Mouse (Mus musculus) MEL (cell line): Measurements from ENCODE around the gene Ccdc155.
A peak's percentile ranks its signal among the peaks of the same experiment; 100 is the strongest.

Source experiments
- BHLHE40 ChIP-seq: IDR thresholded peaks from 2 replicates; pipeline ENCODE4 v1.6.1; 2012; ENCODE audit warnings: low read depth, mild to moderate bottlenecking, inconsistent platforms, low read length, improper control_type of control experiment, borderline replicate concordance
- CTCF ChIP-seq, 3 experiments: IDR thresholded peaks in 2 of 3; conservative IDR thresholded peaks in 1 of 3; 2 replicates each; pipeline ENCODE4 v1.5.1; 2011 to 2012; ENCODE audit warnings: low read length in 3 of 3, low read depth in 2 of 3, mild to moderate bottlenecking in 2 of 3, improper control_type of control experiment in 1 of 3, inconsistent platforms in 1 of 3, mixed read lengths in 1 of 3, moderate library complexity in 1 of 3; ENCODE audit not compliant: control insufficient read depth in 1 of 3, insufficient read depth in 1 of 3, poor library complexity in 1 of 3, severe bottlenecking in 1 of 3
- ELF1 ChIP-seq: IDR thresholded peaks from 2 replicates; pipeline ENCODE4 v1.6.1; 2014; ENCODE audit warnings: low read depth, mild to moderate bottlenecking, inconsistent platforms, low read length, improper control_type of control experiment, moderate library complexity
- MAX ChIP-seq: IDR thresholded peaks from 2 replicates; pipeline ENCODE4 v1.6.1; 2011; ENCODE audit warnings: low read length, improper control_type of control experiment
- NRF1 ChIP-seq: IDR thresholded peaks from 2 replicates; pipeline ENCODE4 v1.6.1; 2014; ENCODE audit warnings: low read depth, mild to moderate bottlenecking, inconsistent platforms, low read length, improper control_type of control experiment, moderate library complexity; ENCODE audit not compliant: poor library complexity, insufficient read depth, severe bottlenecking
- POLR2A ChIP-seq, 2 experiments: IDR thresholded peaks; 2 replicates each; pipeline ENCODE4 v1.6.1; 2011 to 2012; ENCODE audit warnings: low read length in 2 of 2, mild to moderate bottlenecking in 2 of 2, control low read depth in 1 of 2, improper control_type of control experiment in 1 of 2, low read depth in 1 of 2, moderate library complexity in 1 of 2; ENCODE audit not compliant: control insufficient read depth in 1 of 2, insufficient read depth in 1 of 2, poor library complexity in 1 of 2
- POLR2AphosphoS2 ChIP-seq: IDR thresholded peaks from 2 replicates; pipeline ENCODE4 v1.6.1; 2011; ENCODE audit warnings: low read length, improper control_type of control experiment
- SIN3A ChIP-seq: IDR thresholded peaks from 2 replicates; pipeline ENCODE4 v1.6.1; 2012; ENCODE audit warnings: low read length, improper control_type of control experiment, inconsistent platforms
- TCF12 ChIP-seq: IDR thresholded peaks from 2 replicates; pipeline ENCODE4 v1.6.1; 2014; ENCODE audit warnings: low read depth, mild to moderate bottlenecking, inconsistent platforms, low read length, improper control_type of control experiment, moderate library complexity
- USF1 ChIP-seq: IDR thresholded peaks from 2 replicates; pipeline ENCODE4 v1.6.1; 2014; ENCODE audit warnings: low read depth, mild to moderate bottlenecking, inconsistent platforms, low read length, improper control_type of control experiment, moderate library complexity
- USF2 ChIP-seq, 2 experiments: IDR thresholded peaks; 2 replicates each; pipeline ENCODE4 v1.6.1; 2011 to 2012; ENCODE audit warnings: improper control_type of control experiment in 2 of 2, low read length in 2 of 2, borderline replicate concordance in 1 of 2, inconsistent platforms in 1 of 2, low read depth in 1 of 2, mild to moderate bottlenecking in 1 of 2; ENCODE audit not compliant: insufficient read depth in 1 of 2

DNA sequence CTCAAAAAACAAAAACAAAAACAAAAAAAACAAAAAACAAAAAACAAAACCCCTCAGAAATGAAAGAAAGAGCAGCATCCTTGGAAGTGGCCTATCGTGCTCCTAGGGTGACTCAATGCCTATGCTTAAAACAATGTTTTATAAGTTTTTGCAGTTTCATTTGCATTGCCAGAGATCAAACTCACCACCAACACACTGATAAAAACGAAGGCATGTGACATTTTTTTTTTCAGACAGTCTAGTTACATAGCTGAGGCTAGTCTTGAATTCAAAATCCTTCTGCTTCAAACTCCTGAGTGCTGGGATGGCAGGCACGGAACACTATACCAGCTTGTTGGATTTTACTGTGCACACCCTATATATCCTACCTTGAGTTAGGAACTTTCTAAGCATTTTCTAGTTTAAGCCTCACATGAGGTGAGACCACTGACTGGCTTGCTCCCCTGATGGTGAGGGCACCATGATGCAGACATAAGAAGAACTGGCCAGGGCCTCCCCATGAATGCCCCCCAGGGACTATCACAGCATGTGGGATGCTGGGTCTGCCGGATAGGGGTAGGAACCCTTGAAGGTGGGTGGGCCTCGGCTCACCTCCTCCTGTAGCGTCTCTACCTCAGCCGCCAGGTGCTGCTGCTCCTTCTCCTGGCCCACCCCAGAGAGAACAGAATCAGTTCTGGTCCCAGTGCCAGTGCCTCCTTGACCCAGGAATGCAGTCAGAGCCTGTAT lies 11.9 kb downstream of the Ccdc155 start:
- TF ChIP-seq MAX (peak; percentile 40; the same call in 1 of the 2 replicates), POLR2AphosphoS2 (no peak), POLR2A (IDR thresholded peaks at IDR 0.05; ENCODE audit: control insufficient read depth in 1 of 2, insufficient read depth in 1 of 2, low read depth in 1 of 2, low read length in 2 of 2, poor library complexity in 1 of 2) (no peak), BHLHE40 (0 out of 2 replicates have a peak, but pooled peaks have one; percentile 32), CTCF (IDR thresholded peaks at IDR 0.05 in 2 of 3, conservative IDR thresholded peaks at IDR 0.05 in 1 of 3; ENCODE audit: control insufficient read depth in 1 of 3, insufficient read depth in 1 of 3, low read depth in 2 of 3, low read length in 3 of 3, poor library complexity in 1 of 3, severe bottlenecking in 1 of 3) (no peak), NRF1 (no peak), USF1 (peak; percentile 68), TCF12 (no peak), SIN3A (no peak), ELF1 (no peak), USF2 (IDR thresholded peaks at IDR 0.05; ENCODE audit: borderline replicate concordance in 1 of 2, insufficient read depth in 1 of 2, low read depth in 1 of 2, low read length in 2 of 2) (no peak)
